Mouse (Mus musculus) 3134 (cell line): ENCODE results near the gene Gm33543.

Source experiments
- DNase-seq: peaks from one replicate; pipeline ENCODE4 v3.0.0-alpha.2; 2011; ENCODE audit warnings: low spot score; ENCODE audit not compliant: insufficient read length; ENCODE audit errors: extremely low read depth

Gene Gm33543

DNA sequence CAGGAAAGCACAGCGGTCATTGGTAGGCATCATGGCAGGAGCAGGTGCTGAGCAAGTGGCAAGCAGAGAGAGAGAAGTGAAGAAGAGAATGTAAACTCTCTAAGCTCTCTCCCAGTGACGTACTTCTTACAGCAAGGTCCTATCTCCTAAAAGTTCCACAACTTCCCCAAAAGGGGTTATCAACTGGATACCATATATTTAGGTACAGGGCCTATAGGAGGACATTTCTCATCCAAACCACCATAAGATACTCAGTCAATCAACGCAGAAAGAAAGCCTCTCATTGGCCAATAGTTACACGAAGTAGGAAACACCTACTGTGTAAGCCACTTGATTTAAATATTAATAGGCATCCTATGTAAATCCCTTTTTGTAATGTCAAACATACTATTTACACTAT, 3.7 kb downstream of the Gm33543 start:
- no peak for DNase-seq

DNA sequence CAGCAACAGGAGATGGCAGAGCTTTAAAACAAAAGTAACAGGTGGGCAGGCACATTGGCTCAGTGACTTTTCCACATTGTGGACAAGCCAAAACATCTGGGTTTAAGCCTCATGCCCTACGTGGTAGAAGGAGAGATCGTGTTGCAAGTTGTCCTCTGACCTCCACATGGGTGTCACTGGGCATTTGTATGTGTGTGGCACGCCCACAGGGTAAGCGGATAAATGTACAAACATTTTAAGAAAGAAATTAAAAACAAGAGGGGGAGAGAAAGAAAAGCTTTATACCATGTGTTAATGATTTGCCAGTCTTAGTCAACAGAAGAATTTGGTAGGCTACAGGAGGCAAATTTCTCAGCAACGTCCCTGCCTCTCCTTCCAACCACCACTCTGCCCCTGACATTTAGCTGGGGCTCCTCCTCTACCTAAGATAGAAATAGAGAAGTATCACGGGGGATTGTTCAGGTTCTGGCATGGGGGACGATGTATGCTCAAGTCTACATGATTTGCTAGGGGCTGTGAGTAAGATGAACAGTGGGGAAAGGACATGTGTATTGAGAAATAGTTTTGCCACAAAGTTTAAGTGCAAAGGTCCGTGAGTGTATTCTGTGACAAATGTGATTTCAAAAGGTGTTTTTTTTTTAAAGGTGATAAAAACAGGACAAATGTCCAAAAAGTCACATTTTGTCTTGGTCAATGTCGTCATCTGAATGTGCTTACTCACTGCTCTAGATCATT, 6.0 kb downstream of the Gm33543 start:
- DNase-seq, result no peak

DNA sequence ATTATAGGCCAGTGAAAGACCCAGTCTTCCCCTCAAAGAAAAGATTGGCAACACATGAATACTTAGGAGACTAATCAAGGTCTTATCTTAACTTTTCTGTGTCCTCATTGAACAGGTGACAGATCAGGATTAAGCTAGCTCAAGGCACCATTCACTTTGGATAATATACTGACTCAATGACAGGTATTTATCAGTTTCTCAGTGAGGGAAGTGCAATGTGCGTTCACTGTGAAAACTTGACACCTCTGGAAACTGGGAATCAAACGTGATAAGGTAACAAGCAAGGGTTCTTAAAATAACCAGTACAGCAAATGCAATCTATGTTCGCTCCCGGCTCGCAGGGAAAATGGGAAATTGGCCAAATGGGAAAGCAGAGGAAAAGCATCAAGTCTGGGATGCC, 11.8 kb downstream of the Gm33543 start:
- no peak for DNase-seq

DNA sequence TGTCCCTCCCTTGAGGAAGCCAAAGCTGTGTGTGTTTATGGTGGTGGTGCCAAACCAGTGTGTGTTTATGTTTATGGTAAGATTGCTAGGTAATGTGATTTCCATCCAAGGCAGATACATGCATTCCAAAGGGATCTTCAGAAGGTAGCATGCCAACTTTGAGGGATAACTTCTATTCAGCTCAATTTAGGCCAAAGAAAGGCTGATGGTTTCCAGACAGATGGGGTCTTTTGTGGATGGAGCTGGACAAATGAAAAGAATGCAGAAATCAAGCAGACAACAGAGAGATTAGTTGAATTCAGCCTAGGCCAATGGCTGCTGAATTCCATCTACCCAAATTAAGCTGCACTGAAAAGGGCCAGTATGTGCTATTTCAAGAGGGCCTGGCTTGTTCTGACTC, 13.3 kb downstream of the Gm33543 start:
- no peak for DNase-seq

DNA sequence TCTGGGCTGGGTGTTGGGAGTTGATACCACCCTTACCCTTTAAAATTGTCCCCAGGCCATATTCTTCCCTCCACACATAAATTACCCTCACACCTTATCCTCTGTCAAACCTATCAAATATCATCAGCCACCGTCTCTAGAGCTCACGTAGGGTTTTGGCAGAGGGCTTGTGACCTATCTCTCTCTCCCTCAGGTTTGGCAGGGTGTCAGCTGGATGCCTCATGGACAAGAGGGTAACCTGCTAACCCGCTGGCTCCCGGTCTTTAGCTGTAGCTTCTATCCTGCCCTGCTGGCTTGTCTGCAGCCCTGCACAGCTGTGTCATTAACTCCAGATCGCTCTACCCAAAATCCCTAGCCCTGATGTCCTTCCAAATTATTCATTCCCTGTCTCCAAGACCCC, 14.4 kb downstream of the Gm33543 start:
- DNase-seq, result no peak

DNA sequence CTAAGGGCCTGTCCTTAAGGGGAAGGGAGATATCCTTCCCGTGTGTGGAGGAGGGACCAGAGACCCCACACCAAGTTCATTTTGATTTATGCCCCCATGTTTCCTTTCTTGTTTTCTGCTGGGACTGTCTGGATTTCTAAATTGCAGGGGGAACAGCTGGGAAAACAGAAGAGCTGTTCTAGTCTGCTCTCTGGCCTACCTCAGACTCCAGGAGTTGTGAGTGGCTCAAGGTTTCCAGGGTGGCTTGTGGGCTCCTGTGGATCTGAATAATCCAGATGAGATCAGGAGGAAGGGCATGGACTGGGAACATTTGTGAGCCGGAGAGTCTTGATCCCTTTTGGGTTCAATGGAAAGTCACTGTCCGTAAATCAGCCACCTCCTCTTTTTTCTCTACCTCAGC, 17.1 kb downstream of the Gm33543 start:
- DNase-seq, result no peak

DNA sequence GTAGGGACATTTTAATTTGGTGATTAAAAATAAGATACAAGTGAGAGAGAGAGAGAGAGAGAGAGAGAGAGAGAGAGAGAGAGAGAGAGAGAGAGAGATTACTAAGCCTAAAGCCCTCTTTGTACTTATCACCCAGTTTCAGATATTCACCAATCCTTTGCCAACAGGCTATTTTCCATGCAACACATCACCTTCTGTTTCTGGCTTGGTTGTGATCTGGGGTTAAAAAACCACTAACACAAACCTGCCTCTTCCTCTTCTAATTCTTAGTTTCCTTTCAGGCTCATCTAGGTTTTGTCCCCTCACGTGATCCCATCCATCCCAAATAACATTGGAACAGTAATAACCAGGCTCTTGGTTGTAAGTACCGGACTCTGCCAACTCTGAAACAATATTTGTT, 24.2 kb downstream of the Gm33543 start:
- DNase-seq, result no peak

DNA sequence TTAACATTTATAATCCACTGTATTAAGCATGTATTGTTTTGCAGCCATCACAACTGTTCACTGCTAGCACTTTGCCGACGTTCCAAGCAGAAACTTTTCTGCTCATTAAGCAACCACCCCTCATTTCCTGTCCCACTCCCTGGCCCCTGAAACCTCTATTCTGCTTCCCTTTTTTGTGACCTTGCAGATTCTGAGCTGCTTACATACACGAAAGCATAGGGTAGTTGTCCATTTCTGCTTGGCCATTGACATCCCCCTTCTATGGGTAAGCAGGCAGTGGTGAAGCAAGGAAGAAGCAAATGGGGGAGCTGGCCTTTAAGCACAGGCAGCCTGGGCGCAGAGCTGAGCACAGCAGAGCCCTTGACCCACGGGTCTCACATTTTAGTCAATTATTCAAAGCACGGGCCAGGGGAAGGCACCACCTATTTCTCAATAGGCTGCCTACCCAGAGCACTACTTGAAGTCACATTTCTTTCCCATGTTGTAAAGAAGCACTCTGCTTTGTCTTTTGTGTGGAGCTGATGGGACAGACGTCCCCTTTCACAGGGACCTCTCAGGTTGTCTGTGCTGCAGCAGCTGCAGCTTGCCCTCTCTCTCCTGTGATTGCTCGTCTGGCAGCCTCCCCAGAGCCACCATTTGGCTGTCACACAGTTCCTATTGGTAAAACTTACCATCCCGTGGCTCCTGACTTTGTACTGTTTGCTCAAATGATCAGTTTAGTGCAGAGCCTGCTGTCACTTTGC, 25.1 kb downstream of the Gm33543 start:
- peak; percentile 6 for DNase-seq

DNA sequence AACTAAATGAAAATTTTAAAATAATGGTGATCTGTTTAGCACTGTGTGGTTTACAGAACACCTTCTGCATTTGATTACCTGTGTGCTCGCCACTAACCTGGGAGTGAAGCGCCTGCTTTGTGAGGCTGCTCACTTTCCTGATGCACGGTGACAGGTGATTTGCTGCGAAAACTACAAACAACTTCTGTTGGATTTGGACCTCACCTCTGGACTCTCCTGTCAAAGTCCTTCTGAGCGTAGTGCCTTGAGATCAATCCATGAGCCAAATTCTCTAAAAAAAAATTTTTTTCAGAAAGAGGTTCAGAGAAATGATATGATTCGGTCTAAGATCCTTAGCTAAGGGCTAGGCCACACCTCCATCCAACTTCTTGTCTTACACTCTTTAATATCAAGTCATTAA, 28.4 kb downstream of the Gm33543 start:
- DNase-seq, result no peak

DNA sequence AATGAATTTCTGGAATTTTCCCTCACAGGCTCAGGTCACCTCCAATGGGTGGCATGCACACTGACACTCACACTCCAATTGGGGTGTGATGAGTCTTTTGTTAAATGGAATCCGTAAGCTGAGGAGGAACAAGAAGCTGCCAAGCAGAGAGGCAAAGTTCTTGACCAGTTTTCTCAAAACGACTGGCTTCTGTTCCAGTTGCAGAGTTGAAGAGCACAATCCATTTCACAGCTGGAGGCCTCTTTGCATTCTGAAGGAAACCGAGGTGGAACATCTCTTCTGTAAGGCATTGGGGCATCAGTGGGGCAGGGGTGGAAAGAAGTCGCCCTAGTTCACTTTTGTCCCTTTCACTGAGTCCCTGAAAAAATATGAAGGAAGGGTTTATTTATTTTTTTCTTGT, 30.9 kb downstream of the Gm33543 start:
- DNase-seq, result no peak

DNA sequence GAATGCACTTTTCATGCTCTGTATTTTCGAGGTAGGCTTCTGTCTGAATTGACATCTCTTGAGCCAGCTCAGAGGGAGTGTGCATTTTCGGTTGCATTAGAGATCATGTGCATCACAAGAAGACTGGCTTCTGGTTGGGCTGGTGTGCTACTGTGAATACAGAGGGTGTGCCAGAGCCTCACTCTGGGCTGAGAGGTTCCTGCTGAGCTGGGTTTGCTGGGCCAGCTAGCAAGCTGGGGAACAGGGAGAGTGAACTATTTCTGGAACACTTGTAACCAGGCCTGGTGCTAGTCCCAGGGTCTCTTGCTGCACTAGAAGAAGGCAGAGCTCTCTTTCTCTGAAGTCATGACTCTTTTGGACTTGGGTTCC, 41.3 kb downstream of the Gm33543 start:
- DNase-seq, result no peak

DNA sequence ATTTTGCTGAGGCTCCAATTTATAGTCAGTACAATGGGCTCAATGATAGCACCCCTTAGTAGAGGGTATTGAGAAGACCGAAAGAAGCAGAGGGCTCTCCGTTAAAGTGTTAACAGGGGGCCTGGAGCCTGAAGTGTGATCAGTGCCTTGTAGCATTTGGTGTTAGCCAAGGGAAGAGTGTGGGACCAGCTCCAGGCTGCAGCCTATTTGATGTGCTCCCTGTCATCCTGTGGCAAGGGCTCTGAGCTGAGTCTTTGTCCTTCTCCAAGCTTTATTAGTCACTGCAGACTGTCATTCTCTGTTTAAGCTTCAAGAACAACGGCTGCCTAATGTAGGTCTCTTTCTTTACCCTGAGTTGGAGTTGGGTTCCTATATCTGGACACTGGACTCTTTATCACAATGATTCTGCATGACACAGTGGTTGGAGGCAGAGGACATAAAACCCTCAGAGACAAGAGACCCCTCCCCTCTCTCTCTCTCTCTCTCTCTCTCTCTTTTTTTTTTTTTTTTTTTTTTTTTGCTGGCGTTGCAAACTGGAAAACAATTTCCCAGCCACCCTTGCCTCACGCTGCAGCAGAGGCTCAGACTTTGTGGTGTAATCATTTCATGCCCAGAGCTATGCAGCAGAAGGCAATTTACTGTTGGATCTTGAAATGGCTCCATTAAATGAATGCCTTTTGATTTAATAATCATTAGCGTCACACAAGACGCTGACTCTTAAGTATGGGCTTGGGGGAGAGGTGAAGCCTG, 41.9 kb downstream of the Gm33543 start:
- no peak for DNase-seq

DNA sequence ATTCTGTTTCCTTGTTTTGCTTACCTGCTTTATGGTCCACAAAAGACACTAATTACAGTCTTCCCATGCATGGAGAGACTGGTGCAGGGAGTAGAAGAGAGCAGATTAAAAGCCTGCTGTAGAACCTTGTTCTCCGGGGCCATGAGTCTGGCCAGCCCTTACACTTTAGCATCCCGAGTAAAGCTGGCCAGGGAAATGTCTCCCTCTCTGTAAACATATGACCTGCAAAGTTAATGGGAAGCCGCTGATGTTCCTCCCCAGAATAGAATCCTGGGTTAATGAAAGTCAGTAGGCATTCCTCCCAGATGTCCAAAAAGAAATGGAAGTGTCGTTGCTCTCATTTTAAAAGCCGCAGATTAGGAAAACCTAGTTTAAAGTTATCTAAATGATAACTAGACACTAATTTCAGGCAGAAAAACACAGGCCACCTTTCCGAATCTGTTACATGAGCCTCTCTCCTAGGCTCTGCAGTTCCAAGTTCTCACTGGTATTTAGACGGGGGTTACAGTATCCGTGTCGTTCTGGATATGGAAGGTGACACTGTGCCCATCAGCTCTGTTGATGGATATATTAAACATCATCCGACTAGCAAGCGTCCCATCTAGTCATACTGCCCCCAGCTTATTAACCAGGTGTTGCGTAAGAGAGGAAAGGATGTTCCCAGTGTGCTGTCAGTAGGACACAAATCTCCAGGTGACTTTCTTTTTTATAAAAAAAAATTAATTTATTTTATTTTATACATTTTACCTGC, 44.9 kb downstream of the Gm33543 start:
- DNase-seq, result no peak

DNA sequence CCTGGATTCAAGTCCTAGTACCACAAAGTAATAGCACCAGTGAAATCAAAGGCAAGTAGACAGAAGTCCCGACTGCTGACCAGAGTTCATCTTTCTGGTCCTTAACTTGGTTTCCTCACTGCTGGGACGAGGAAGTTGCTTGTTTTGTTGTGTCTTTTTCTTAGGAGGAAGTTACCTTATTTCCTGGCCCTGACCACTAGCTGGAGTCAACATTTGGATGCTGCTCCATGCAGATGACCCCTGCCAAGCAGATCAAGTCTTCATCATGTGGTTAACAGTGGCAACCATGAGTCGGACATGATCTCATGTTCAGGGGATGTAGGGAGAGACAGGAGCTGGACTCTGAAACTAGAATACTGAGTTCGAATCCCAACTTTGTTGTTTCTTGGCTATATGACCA, 47.2 kb downstream of the Gm33543 start:
- DNase-seq, result no peak

DNA sequence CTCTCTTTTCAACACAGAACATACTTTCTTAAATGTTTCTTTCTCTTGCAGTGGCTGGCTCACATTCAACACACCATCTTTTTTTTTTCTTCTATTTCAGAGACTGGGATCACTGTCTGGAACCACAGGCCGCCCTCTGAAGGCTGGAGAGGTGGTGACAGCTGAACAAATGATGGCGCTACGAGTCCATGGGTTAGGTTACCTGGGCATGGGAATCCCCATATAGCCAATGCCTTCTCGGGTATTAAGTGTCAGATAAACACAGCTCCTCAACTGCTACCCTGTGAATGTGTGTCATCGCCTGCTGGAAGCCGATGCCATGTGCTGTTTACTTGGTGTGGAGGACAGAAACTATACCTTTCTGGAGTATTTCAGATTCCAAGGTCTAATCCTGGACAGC, 48.0 kb downstream of the Gm33543 start:
- DNase-seq, result no peak

DNA sequence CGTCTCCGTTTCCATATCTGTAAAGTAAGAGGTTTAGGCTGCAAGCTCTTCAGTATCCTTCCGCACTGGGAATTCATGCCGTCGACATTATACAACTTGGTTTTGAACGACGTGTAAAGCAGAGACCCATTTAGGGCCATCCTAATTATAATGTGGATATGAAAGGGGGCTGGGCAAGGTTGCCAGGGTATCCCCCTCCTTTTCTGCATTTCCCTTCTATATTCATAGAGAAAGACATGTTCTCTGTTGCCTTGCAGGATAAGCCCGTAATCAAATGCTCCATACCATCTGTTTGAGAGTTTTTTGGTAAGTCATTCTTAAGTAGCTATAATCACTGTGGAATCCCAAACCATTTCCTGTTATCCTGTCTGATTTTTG, 51.3 kb downstream of the Gm33543 start:
- no peak for DNase-seq

DNA sequence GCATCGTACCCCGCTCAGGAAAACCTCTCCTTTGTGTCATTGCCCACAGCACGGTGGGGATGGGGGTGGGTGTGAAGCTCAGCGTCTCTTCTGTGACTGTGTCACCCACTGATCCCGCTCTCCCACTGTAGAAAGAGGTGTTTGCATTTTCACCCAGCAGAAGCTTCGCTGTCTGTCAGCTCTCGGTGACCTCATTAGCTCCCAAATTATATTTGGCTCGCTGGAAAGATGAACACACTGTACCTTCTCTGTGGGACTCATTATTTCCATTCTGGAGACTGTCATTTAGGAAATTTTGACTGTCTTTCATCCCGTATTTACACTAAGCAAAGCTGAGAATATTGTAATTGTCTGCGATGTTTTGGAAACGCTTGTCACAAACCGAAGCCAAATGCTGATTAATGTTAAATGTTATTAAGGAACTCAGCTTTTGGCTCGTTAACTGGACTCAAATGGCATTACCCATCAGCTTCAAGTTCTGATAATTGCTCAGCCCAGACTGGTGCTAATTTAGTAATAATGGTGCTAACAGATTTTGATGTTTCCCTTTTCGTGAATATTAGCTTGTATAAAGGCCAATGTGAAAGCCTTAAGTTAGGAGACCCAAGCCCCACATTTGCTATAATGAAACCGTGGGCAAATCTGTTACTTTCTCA, 51.8 kb downstream of the Gm33543 start:
- no peak for DNase-seq

DNA sequence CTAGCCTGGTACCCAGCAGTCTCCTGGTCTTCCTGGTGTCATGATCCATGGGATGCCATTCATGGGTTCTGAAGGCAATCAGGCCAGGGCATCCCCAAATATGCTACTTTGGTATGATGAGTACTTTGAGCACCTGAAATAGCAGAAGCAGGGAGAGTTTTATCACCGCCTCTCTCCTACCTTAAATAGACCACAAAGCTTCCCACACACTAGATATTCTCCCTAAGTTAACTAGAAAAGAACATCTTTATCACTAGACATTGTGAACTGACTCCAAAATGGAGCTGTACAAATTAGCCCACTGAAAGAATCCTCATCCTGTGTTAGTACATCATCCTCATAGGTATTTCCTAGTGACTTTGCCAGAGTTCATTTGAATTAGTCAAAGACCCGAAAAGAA, 55.6 kb downstream of the Gm33543 start:
- DNase-seq, result no peak

DNA sequence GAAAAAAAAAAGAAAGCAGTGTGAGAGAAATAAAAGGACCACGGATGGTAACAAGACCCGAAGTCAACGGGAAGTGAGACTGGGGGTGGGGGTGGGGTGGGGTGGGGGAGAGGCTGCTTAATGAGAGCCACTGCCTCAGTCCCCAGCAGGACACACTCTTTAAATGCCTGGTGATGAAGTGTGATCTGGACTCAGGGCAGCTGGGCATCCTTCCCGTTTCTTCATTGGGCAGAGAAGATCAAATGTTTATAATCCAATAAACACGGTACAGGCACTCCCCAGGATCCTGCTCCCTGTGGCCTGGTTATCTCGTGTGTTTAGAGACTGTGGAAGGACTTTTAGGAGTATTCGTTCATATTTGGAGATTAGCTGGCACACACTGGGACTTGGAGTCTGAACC, 57.9 kb downstream of the Gm33543 start:
- DNase-seq, result no peak

DNA sequence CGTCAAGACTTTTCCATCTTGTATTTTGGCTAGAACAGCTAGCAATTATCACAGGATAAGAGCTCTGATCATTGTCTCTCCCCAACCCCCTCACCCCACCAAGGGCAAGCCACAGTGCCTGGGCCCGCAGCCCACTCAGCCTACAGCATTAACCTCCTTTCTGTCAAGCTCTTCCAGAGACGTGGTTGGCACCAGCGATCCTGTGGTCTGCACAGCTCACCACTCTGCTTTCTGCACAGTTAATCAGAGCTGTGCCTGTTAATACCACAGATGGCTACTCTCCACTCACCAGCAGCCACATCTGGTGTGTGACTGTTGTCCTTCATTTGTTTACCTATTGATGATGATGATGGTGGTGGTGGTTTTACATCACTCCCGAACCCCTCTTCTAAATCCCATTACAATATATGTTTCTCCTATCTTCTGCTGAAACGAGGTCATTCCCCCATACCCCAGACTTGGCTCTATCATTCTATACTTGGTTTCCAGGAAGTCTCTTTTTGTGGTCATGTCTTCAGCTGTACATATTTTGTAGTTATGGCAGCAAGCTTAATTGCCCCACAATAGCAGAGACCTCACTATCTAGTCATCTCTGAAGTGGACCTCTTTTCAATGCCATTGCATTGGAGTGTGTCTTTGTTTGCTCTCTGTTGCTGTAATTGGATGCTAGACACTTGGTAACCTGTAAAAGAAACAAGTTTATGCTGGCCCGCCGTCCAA, 61.7 kb downstream of the Gm33543 start:
- DNase-seq, result peak; percentile 52
